Mouse (Mus musculus) liver, embryonic 13.5 days (tissue): Measurements from ENCODE around the gene Dzip1l. TPM values are rescaled to one million over a fixed set of nuclear protein-coding genes. Genes with fewer than 3 reads are reported as not detected.

ENCODE experiments used
- ATAC-seq: fragments of 200-750 bp; cut with Nextera tagmentation; 2 replicates; pipeline ENCODE4 v1.8.0; 2017; ENCODE audit warnings: low read depth, mild to moderate bottlenecking, moderate number of reproducible peaks, moderate library complexity
- DNase-seq: peaks from one replicate; pipeline ENCODE4 v3.0.0; 2022
- H3K27ac ChIP-seq: fragments of 300-500 bp; sonication (generic); 2 replicates; pipeline ENCODE4 v1.5.1; 2015; ENCODE audit warnings: moderate library complexity, mild to moderate bottlenecking, inconsistent platforms
- H3K27me3 ChIP-seq: fragments of 300-500 bp; sonication (generic); 2 replicates; pipeline ENCODE4 v1.6.1; 2015; ENCODE audit warnings: mild to moderate bottlenecking, inconsistent platforms
- H3K36me3 ChIP-seq: fragments of 300-500 bp; sonication (generic); 2 replicates; pipeline ENCODE4 v1.6.1; 2015; ENCODE audit warnings: mild to moderate bottlenecking, inconsistent platforms
- H3K4me1 ChIP-seq: fragments of 300-500 bp; sonication (generic); replicated peaks from 2 replicates; pipeline ENCODE4 v1.6.1; 2015; ENCODE audit warnings: inconsistent platforms
- H3K4me2 ChIP-seq: fragments of 300-500 bp; sonication (generic); 2 replicates; pipeline ENCODE4 v1.6.1; 2015; ENCODE audit warnings: inconsistent platforms, mild to moderate bottlenecking, moderate library complexity
- H3K4me3 ChIP-seq: fragments of 300-500 bp; sonication (generic); replicated peaks from 2 replicates; pipeline ENCODE4 v1.5.1; 2015; ENCODE audit warnings: mild to moderate bottlenecking, inconsistent platforms
- H3K9ac ChIP-seq: fragments of 300-500 bp; sonication (generic); 2 replicates; pipeline ENCODE4 v1.6.1; 2015; ENCODE audit warnings: mild to moderate bottlenecking, inconsistent platforms
- H3K9me3 ChIP-seq: fragments of 300-500 bp; sonication (generic); replicated peaks from 2 replicates; pipeline ENCODE4 v1.6.1; 2016; ENCODE audit warnings: inconsistent platforms
- WGBS: fragments of 180-500 bp; shearing (Covaris S2); methylation state at CpG from one replicate; pipeline ENCODE4 v1.1.7; 2015; ENCODE audit not compliant: insufficient replicate concordance; 5-methylcytosine and 5-hydroxymethylcytosine counted together
- polyA plus RNA-seq: library from polyadenylated mRNA; unstranded; fragments of >200 nt; fragmentation: Nextera tagmentation; extraction: Ambion mirVana; gene quantifications from 2 replicates; pipeline ENCODE4 v1.2.1, GENCODE M21; 2015

The Dzip1l gene
- polyA plus RNA-seq, 1 experiment from 2014 or later: 1.6 TPM

DNA sequence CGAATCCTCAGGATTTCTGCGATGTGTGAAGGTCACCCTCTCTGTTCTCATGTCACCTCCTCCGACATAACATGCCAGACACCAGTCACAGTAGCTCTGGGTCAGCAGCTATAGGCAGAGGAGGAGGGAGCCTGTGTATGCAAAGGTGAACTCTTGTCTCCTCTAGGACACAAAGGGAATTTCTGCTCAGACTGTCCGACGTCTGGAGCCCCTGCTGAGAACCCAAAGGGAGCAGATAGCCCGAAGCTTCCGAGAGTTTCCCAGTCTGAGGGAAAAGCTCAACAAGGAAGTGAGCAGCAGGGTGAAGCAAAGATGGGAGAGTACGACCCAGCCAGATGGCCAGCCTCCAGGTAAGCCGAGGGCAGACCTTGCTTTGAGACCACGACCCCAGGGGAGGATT is 31.5 kb downstream of the Dzip1l start:
- H3K27me3 ChIP-seq: no peaks in the 10 kb centered on the region
- H3K9ac ChIP-seq: no peak overlapping the region
- no peaks in the 10 kb centered on the region for H3K36me3 ChIP-seq
- H3K9me3 ChIP-seq: no peaks in the 10 kb centered on the region
- no peak overlapping the region for H3K4me2 ChIP-seq
- DNase-seq: no peak
- 63% methylated on average over 10 of the region's 10 CpGs for WGBS
- no peak overlapping the region for H3K4me3 ChIP-seq
- no peaks in the 10 kb centered on the region for H3K4me1 ChIP-seq
- ATAC-seq: no peak
- H3K27ac ChIP-seq: no peak overlapping the region

DNA sequence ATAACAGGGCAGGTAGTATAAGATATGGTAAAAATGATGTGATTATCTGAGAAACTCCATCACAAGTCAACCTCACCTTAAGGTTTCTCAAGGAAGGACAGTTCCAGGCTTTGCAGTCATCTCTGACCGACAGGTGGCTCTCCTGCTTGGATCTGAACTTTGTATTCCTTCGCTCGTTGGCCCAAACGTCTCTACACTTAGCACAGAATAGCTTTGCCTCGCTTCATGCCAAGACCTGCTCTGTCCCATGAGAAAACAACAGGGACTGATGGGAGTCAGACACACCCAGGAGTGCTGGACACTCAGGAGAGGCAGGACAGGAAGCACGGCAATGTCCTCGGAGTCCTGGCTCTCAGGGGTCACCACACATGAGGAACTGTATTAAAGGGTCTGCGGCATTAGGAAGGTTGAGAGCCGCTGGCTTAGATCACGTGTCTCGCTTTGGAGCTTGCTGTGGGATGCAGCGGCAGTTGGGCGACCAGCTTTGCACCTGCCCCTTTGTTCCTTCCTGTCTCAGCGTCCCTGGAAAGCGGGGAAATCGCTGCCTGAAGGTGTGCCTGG is 32.4 kb downstream of the Dzip1l start:
- WGBS: 71% methylated on average over 16 of the region's 16 CpGs
- no peaks in the 10 kb centered on the region for H3K9me3 ChIP-seq
- H3K27ac ChIP-seq: no peak overlapping the region
- H3K4me3 ChIP-seq: no peak overlapping the region
- DNase-seq (no peak), ATAC-seq (no peak)
- H3K4me2 ChIP-seq: no peak overlapping the region
- H3K36me3 ChIP-seq: no peaks in the 10 kb centered on the region
- no peaks in the 10 kb centered on the region for H3K4me1 ChIP-seq
- no peak overlapping the region for H3K9ac ChIP-seq
- H3K27me3 ChIP-seq: no peaks in the 10 kb centered on the region

DNA sequence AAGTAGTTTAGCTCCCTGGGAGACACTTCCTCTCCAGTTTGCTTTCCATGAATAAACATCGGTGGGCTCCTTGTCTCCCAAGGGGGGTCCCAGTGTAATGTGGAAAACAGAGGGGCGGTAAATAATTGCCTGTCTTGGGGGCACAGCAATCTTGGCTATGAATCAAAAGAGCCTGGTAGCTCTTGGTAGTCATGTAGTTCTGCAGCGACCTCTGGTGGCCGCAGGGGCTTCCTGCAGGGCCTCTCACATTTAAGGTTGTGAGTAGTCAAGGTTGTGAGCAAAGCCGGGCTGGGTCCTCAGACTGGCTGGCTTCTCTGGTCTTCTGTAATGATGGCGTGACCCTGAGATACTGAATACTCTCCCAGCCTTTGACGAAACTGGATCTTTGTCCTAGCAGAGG is 33.1 kb downstream of the Dzip1l start:
- Histone ChIP-seq H3K36me3 (no peaks in the 10 kb centered on the region), H3K4me3 (no peak overlapping the region), H3K27me3 (no peaks in the 10 kb centered on the region), H3K9me3 (no peaks in the 10 kb centered on the region), H3K4me1 (no peaks in the 10 kb centered on the region), H3K27ac (no peak overlapping the region), H3K4me2 (no peak overlapping the region), H3K9ac (no peak overlapping the region)
- WGBS: 20% methylated on average over 7 of the region's 7 CpGs
- ATAC-seq: no peak
- DNase-seq: peak; percentile 26

DNA sequence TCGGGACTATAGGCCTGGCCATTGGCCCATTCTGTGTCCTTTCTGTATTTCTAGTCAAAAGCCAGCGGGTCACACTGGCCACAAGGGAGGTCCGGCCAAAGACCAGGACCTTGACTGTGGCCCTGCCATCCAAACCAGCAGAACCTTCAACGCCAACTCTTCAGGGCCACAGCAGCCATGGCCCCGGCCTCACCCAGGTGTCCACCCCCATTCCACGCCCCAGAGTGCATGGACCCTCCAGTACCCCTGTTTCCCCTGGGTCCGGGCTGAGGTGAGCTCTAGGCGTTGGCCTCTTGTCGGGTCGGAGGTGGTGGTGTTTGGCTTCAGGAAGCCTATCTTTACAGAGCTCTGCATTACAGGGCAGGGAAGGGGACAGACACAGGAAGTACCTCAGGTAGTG is 33.6 kb downstream of the Dzip1l start:
- Histone ChIP-seq H3K36me3 (no peaks in the 10 kb centered on the region), H3K4me1 (no peaks in the 10 kb centered on the region), H3K9me3 (no peaks in the 10 kb centered on the region), H3K27ac (no peak overlapping the region), H3K27me3 (no peaks in the 10 kb centered on the region), H3K4me3 (no peak overlapping the region), H3K4me2 (no peak overlapping the region), H3K9ac (no peak overlapping the region)
- 70% methylated on average over 10 of the region's 10 CpGs for WGBS
- ATAC-seq: no peak
- no peak for DNase-seq

DNA sequence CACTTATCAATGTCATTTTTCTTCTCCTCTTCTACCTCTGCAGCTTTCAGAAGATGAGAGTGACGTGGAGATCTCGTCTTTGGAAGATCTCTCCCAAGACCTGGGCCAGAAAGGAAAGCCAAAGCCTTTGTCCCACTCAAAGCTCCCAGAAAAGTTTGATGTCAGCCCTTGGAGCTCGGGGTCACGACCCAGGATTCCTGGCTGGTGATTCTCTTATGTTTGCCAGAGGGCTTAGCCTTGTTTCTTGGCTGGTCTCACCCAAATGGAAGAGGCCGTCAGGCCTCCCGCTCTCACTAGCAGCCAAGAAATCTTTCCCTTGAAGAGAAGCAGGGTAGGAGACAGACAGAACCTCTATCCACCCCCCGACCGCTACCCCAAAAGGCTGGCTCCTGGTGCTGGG is 38.3 kb downstream of the Dzip1l start:
- DNase-seq: no peak
- H3K36me3 ChIP-seq: peaks cover 5% of the 10 kb centered on the region; the same call in 1 of the 2 replicates
- WGBS: 76% methylated on average over 8 of the region's 8 CpGs

DNA sequence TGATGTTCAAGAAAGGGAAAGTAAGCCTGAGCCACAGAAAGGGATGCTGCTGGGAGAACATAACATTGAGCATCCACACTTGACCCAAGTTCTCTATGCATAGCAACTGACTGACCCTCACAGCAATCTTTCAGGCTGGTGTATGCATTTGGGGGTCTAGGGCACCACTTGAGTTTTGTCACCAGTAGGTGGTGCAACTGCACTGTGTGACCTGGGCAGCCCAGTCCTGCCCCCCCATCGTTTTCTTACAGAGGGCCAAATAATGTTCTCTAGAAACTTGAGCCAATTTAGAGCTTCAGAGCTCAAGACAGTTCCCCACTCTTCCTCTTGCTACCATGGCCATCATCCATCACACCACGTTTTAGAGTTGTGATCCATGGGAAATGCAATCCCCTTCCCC is 42.3 kb downstream of the Dzip1l start:
- no peaks in the 10 kb centered on the region for H3K27me3 ChIP-seq
- ATAC-seq (no peak), DNase-seq (no peak)
- peaks cover 5% of the 10 kb centered on the region; the same call in 1 of the 2 replicates for H3K36me3 ChIP-seq
- no peak overlapping the region for H3K4me2 ChIP-seq
- H3K4me1 ChIP-seq: no peaks in the 10 kb centered on the region
- H3K4me3 ChIP-seq: no peak overlapping the region
- 31% methylated on average over 2 of the region's 2 CpGs for WGBS
- no peak overlapping the region for H3K27ac ChIP-seq
- H3K9me3 ChIP-seq: no peaks in the 10 kb centered on the region
- H3K9ac ChIP-seq: no peak overlapping the region

More for the DNA sequence above, 38.3 kb downstream of the Dzip1l start:
- Histone ChIP-seq H3K4me2 (no peak overlapping the region), H3K27me3 (no peaks in the 10 kb centered on the region), H3K9me3 (no peaks in the 10 kb centered on the region), H3K4me1 (no peaks in the 10 kb centered on the region), H3K4me3 (no peak overlapping the region), H3K27ac (no peak overlapping the region), H3K9ac (no peak overlapping the region)
- ATAC-seq: no peak

DNA sequence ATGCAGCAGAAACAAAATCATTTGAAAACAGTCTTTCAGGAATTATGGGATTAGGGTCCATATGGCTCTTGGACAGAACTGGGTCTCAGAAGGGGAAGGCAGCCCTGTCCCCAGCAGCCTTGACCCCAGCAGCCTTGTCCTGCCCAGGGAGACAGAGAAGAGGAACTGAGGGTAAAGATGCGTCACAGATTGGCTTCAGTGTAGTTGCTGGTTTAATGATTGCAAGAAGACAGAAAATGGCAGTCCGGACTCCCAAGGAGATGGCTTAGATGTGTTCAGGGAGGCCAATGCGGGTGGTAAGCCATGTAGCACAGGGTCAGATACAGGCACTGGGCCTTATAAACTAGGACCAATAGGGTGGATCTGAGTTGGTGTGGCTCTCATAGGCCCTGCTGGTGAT is 46.4 kb downstream of the Dzip1l start:
- Histone ChIP-seq H3K9me3 (no peaks in the 10 kb centered on the region), H3K9ac (no peak overlapping the region), H3K36me3 (no peaks in the 10 kb centered on the region), H3K4me1 (no peaks in the 10 kb centered on the region), H3K27me3 (no peaks in the 10 kb centered on the region), H3K4me2 (no peak overlapping the region), H3K4me3 (no peak overlapping the region), H3K27ac (no peak overlapping the region)
- WGBS: 55% methylated on average over 3 of the region's 3 CpGs
- ATAC-seq: no peak
- DNase-seq: no peak

DNA sequence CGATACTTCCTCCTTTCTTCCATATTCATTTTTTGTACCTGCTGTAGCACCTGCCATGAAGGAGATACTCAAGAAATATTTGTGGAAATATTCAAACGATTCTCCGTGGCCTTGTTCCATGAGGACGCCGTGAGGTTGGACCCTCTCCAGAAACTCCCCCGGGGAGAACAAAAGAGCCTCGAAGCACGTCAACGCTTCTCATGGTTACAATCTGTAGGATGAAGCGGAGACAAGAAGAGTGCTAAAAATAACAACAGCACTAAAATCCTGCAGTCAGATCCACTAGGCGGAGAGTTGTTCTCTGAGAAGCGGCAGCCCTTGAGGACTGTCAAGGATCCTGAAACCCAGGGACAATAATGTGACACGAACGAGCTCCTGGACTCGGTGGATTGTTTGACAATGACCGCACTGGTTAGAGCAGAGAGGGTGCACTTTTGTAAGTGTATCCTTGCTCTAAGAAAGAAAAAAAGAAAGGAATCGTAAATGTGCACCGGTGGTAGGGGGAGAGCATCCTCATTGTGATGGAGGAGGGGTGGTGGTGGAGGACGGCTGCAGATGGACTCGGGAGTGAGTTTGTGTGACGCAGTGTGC is 52.8 kb downstream of the Dzip1l start:
- no peak for ATAC-seq
- Histone ChIP-seq H3K27ac (no peak overlapping the region), H3K4me1 (no peaks in the 10 kb centered on the region), H3K9ac (no peak overlapping the region), H3K27me3 (no peaks in the 10 kb centered on the region), H3K4me3 (no peak overlapping the region), H3K9me3 (no peaks in the 10 kb centered on the region), H3K36me3 (no peaks in the 10 kb centered on the region), H3K4me2 (no peak overlapping the region)
- 84% methylated on average over 21 of the region's 21 CpGs for WGBS
- no peak for DNase-seq

DNA sequence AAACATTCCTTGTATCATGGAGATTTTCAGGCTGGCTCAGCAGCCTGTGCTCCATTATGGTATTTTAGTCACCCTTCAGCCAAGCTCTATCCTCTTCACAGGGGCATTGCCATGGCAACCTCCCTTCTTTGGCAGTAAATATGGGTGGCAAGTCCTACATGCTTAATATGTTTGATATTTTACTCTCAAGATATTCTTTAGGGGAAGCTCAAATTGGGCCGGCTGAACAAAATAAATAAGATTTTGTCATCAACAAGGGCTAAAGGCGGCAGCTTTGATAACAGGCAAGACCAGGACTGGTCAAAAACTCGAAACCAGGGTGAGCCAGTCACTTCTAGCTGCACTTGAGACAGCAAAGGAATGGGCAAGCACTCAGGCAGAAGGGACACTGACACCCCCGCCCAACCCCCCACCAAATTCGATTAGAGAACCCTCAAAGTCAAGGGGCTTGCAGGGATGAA is 55.8 kb downstream of the Dzip1l start:
- no peak for DNase-seq
- Histone ChIP-seq H3K4me1 (no peaks in the 10 kb centered on the region), H3K9me3 (no peaks in the 10 kb centered on the region), H3K4me2 (no peak overlapping the region), H3K36me3 (no peaks in the 10 kb centered on the region), H3K4me3 (no peak overlapping the region), H3K27ac (no peak overlapping the region), H3K27me3 (no peaks in the 10 kb centered on the region), H3K9ac (no peak overlapping the region)
- 48% methylated on average over 5 of the region's 5 CpGs for WGBS
- no peak for ATAC-seq

DNA sequence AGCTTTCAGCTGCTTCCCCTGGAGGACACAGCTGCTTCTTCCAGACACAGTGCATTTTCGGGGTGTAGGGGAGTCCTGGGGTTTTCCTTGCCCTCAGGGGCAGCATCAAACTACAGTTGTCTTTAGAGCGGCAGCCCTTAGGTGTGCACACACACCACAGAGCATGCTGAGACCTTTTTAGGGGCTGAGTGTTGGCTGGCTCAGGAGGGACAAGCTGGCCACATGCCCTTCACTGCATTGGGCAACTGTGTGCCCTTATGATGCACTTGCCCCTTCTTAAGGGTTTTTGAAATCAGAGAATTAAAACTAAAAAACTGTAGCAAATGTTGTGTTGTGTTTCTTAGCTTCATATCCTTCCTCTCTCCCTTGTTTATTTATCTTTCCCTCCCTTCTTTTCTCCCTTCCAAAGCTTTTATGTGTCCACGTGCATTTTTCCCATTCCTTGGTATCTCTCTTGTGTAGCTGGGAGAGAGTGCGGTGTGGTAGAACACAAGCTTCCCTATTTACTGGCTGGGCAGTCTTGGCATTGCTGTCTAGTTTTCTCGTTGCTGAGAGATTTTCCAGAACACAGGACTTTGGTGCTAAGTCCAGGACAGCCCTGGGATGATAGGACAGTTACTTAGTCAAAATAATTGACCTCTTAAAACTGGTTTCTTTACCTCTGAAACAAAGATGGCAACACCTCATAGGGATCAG is 56.4 kb downstream of the Dzip1l start:
- DNase-seq: no peak
- WGBS: 59% methylated on average over 5 of the region's 5 CpGs

DNA sequence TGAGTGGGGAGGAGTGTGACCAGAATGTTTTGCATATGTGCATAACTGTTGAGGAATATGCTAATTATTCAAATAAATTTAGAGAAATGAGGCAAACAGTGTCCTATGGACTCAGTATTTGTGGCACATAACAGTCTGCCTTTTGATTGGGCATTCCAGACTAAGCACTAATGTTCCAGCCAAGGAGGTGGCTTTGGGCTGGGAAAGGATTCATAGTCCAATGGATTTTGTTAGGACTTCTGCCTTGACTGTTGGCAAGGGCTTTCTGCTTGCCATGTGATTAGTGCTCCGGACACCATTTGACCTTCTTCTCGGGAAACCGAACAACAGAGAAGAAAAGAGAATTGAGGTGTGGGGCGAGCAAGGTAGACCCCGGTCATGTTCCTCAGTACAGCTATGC is 60.5 kb downstream of the Dzip1l start:
- WGBS: 81% methylated on average over 5 of the region's 5 CpGs
- no peak overlapping the region for H3K9ac ChIP-seq
- no peaks in the 10 kb centered on the region for H3K36me3 ChIP-seq
- DNase-seq (no peak), ATAC-seq (no peak)
- no peaks in the 10 kb centered on the region for H3K27me3 ChIP-seq
- no peak overlapping the region for H3K27ac ChIP-seq
- no peak overlapping the region for H3K4me2 ChIP-seq
- H3K4me3 ChIP-seq: no peak overlapping the region
- no peaks in the 10 kb centered on the region for H3K9me3 ChIP-seq
- no peaks in the 10 kb centered on the region for H3K4me1 ChIP-seq

More for the DNA sequence above, 56.4 kb downstream of the Dzip1l start:
- Histone ChIP-seq H3K4me2 (no peak overlapping the region), H3K27ac (no peak overlapping the region), H3K4me3 (no peak overlapping the region), H3K9ac (no peak overlapping the region), H3K4me1 (no peaks in the 10 kb centered on the region), H3K36me3 (no peaks in the 10 kb centered on the region), H3K9me3 (no peaks in the 10 kb centered on the region), H3K27me3 (no peaks in the 10 kb centered on the region)
- ATAC-seq: no peak

DNA sequence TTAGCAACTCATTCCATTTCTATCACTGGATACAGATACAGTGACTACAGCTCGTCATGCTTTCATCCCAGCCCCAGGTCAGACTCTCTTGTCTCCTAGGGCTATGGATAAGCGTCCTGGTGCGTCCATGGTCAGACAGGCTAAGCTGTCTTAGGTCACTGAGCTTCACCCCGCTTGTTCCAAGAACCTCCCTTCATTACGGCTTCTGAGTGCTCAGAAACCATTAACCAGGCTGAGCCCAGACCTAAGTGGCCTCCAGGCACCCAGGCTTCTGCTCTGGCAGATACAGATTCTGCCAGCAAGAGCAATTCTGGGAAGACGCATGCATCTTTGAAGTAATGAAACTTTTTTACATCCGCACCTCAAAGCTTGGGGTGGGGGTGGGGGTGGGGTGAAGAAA is 61.1 kb downstream of the Dzip1l start:
- DNase-seq: no peak
- no peak overlapping the region for H3K4me2 ChIP-seq
- H3K9ac ChIP-seq: no peak overlapping the region
- WGBS: 65% methylated on average over 7 of the region's 7 CpGs
- ATAC-seq: no peak
- H3K4me1 ChIP-seq: no peaks in the 10 kb centered on the region
- H3K27me3 ChIP-seq: no peaks in the 10 kb centered on the region
- no peaks in the 10 kb centered on the region for H3K9me3 ChIP-seq
- no peak overlapping the region for H3K4me3 ChIP-seq
- no peaks in the 10 kb centered on the region for H3K36me3 ChIP-seq
- no peak overlapping the region for H3K27ac ChIP-seq
